Mouse (Mus musculus) heart, embryonic 14.5 days (tissue): ENCODE measurements at regions not wholly inside any gene's neighbourhood (a gene's known extent, or its start where the extent isn't known, plus 50 kb on each side); places are given as distances from the start of the nearest gene placed in this dataset.

Experiments
- ATAC-seq: fragments of 200-750 bp; cut with Nextera tagmentation; 2 replicates; pipeline ENCODE4 v1.8.0; 2017; ENCODE audit warnings: low read depth, moderate TSS enrichment; ENCODE audit not compliant: insufficient number of reproducible peaks, insufficient read depth, low FRiP score
- H3K27ac ChIP-seq, 2 experiments: fragments of 200-500 bp in 1 of 2; fragments of 300-500 bp in 1 of 2; sonication (generic) in 1 of 2; replicated peaks in 1 of 2; 2 replicates each; pipeline ENCODE4 v1.5.1; 2012 to 2014; ENCODE audit warnings: low read depth in 2 of 2, low read length in 2 of 2, control low read depth in 1 of 2, mild to moderate bottlenecking in 1 of 2, mixed read lengths in 1 of 2; ENCODE audit not compliant: control insufficient read depth in 1 of 2, insufficient read depth in 1 of 2
- H3K27me3 ChIP-seq: fragments of 300-500 bp; sonication (generic); 2 replicates; pipeline ENCODE4 v1.6.1; 2014; ENCODE audit warnings: mild to moderate bottlenecking, low read length, control low read depth; ENCODE audit not compliant: control insufficient read depth, insufficient read depth
- H3K36me3 ChIP-seq: fragments of 300-500 bp; sonication (generic); 2 replicates; pipeline ENCODE4 v1.6.1; 2014; ENCODE audit warnings: mild to moderate bottlenecking, control low read depth, low read length, mixed read lengths; ENCODE audit not compliant: control insufficient read depth, insufficient read depth
- H3K4me1 ChIP-seq, 2 experiments: fragments of 200-500 bp in 1 of 2; fragments of 300-500 bp in 1 of 2; sonication (generic) in 1 of 2; 2 replicates each; pipeline ENCODE4 v1.6.1; 2012 to 2014; ENCODE audit warnings: low read length in 2 of 2, control low read depth in 1 of 2, mixed read lengths in 1 of 2; ENCODE audit not compliant: control insufficient read depth in 2 of 2, insufficient read depth in 2 of 2
- H3K4me2 ChIP-seq: fragments of 300-500 bp; sonication (generic); 2 replicates; pipeline ENCODE4 v1.6.1; 2014; ENCODE audit warnings: mild to moderate bottlenecking, low read length
- H3K4me3 ChIP-seq, 2 experiments: fragments of 200-500 bp in 1 of 2; fragments of 300-500 bp in 1 of 2; sonication (generic) in 1 of 2; 2 replicates each; pipeline ENCODE4 v1.5.1; 2012 to 2014; ENCODE audit warnings: low read length in 2 of 2, mild to moderate bottlenecking in 2 of 2, control low read depth in 1 of 2, low read depth in 1 of 2, moderate library complexity in 1 of 2; ENCODE audit not compliant: control insufficient read depth in 1 of 2, insufficient read depth in 1 of 2
- H3K9ac ChIP-seq: fragments of 300-500 bp; sonication (generic); 2 replicates; pipeline ENCODE4 v1.6.1; 2014; ENCODE audit warnings: mild to moderate bottlenecking, low read length
- H3K9me3 ChIP-seq: fragments of 300-500 bp; sonication (generic); 2 replicates; pipeline ENCODE4 v1.6.1; 2016; ENCODE audit warnings: low read length, control low read depth; ENCODE audit not compliant: control insufficient read depth
- WGBS: fragments of 180-500 bp; shearing (Covaris S2); extraction: QIAGEN DNeasy Blood & Tissue Kit; methylation state at CpG from one replicate; pipeline ENCODE4 v1.1.7; 2014; 5-methylcytosine and 5-hydroxymethylcytosine counted together

DNA sequence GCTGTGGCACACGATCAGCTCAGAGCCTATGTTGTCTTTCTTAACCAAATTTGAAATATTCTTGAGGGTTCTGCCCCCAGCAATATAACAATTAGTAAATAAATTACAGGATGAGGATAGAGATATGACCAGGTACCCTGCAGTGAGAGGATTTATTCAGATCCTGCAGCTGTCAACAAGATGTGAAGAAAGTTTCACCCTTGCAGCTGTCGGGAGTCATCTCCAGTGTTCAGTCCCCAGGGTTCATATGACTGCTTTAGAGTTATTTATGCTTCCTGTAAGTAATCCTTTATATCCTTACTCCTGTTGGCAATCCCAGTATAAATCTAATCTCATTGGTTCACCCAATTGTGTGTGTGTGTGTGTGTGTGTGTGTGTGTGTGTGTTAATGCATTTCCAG, 1372.1 kb upstream of the 1700008P02Rik start:
- 70% methylated on average over 2 of the region's 2 CpGs for WGBS
- Histone ChIP-seq H3K4me3 (no peak overlapping the region), H3K9ac (no peak overlapping the region), H3K27ac (no peak overlapping the region), H3K4me1 (no peaks in the 10 kb centered on the region), H3K27me3 (no peaks in the 10 kb centered on the region), H3K4me2 (no peak overlapping the region), H3K9me3 (no peaks in the 10 kb centered on the region), H3K36me3 (no peaks in the 10 kb centered on the region)
- ATAC-seq = no peak

DNA sequence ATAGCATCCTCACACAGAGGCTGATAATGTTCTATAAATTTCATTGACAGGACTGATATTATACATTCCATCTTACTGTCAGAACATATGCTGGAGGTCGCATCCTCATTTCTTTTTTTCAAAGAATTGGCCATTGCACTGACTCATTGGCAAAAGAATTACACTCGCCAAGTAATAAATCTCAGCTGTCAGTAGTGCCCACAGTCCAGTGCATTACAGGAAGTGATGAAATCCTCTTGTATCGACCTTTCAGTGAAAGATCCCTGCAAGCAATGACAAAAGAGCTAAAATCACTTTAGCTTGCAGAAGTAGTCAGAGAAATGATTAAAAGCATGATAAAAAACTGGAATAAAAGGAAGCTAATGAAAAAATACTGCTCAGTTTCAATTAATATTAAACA, 1353.0 kb upstream of the 1700008P02Rik start:
- WGBS = 56% methylated on average over 3 of the region's 3 CpGs
- no peak for ATAC-seq
- Histone ChIP-seq H3K4me3 (no peak overlapping the region), H3K36me3 (no peaks in the 10 kb centered on the region), H3K4me2 (no peak overlapping the region), H3K9me3 (no peaks in the 10 kb centered on the region), H3K27me3 (no peaks in the 10 kb centered on the region), H3K9ac (no peak overlapping the region), H3K4me1 (no peaks in the 10 kb centered on the region), H3K27ac (no peak overlapping the region)

DNA sequence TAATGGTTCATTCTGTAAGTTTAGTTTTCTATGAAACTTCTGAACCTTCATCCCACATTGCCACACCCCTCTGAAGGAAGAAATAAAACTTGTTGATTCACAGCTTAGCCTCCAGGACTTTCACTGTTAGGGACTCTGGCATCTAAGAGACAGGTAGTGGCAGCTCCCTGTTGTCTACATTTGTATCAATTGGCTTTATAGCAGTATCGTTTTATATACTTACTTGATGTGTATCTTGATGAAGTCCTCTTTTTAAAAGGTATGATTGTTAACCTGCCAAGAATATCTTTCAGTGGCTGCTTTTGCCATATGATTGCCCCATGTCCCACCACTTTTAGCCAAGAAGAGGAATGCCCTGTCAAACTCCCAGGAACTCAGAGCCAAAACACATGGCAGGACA, 1333.7 kb upstream of the 1700008P02Rik start:
- 79% methylated on average over 1 of the region's 1 CpGs for whole genome bisulfite sequencing
- H3K4me1 ChIP-seq = no peaks in the 10 kb centered on the region
- H3K4me3 ChIP-seq = no peak overlapping the region
- H3K36me3 ChIP-seq = no peaks in the 10 kb centered on the region
- H3K9me3 ChIP-seq = 0 out of 2 replicates have a peak, but pooled peaks cover 2% of the 10 kb centered on the region
- H3K4me2 ChIP-seq = no peak overlapping the region
- no peak overlapping the region for H3K9ac ChIP-seq
- no peak overlapping the region for H3K27ac ChIP-seq
- no peak for ATAC-seq
- H3K27me3 ChIP-seq = no peaks in the 10 kb centered on the region

DNA sequence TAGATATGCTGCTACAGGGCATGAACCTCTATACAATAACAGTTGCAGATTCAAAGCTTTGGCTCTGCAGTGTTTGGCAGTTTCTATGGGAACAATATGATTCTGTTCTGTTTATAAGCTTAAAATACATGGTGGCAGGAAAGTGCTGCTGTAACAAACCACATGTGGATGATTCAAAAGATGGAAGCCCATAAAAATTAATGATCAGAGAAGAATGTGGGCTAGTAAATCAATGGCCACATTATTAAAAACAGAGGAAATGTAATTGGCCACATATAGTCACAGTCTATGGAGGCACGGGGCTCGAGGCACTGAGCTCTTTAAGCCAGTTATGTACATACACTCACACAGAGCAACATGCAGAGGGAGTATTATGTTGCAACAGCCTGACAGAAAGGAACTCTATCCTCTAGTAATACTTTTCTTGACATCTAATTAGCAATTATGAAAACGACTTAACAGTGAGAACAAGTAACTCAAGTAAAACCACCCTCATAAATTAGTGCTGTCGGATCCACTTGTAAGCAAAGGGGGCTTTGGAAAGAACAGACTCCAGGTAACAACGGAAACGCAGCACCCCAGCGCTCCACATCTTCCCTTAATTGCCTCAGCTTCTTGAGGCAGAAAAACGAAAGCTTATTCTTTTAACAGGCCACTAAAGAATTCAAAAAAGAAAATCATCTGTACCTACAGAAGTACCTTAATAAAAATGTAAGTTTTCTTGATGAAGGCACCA, 1323.6 kb upstream of the 1700008P02Rik start:
- no peaks in the 10 kb centered on the region for H3K9me3 ChIP-seq
- no peak overlapping the region for H3K4me2 ChIP-seq
- H3K27ac ChIP-seq = no peak overlapping the region
- WGBS = 66% methylated on average over 8 of the region's 8 CpGs
- no peaks in the 10 kb centered on the region for H3K4me1 ChIP-seq
- no peak overlapping the region for H3K9ac ChIP-seq
- no peaks in the 10 kb centered on the region for H3K27me3 ChIP-seq
- H3K4me3 ChIP-seq = no peak overlapping the region
- no peaks in the 10 kb centered on the region for H3K36me3 ChIP-seq
- no peak for ATAC-seq
